Mouse (Mus musculus): ENCODE data around the gene Lgmn. TPM values are rescaled to one million over a fixed set of nuclear protein-coding genes. Genes with fewer than 3 reads are reported as not detected.

Lgmn gene
- polyA plus RNA-seq, 2 experiments: 36.3 to 59.7 TPM

DNA sequence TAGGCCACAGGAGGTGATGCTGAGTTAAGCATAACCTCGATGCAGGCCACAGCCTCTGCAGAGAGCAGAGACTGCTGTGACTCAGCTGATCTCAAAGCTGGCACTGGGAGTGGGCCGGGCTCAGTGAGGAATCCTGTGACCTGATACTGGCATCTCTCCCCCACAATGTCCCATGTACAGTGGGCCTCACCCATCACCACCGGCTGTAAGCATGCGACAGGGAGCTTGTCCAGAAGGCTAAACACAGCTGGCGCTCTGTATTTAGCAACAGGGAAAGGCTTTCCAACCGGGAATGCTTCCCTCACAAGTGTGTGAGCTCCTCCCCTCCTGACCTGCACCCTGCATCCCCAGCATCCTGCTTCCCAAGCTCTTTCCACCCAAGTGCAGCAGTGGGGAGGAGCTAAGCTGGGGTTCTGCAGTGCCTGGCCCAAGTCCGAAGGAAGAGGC, 23.2 kb downstream of the Lgmn start:
- Histone ChIP-seq H3K36me3 (replicated peaks; ENCODE audit: control insufficient read depth, insufficient read depth, low read depth) (no peaks in the 10 kb centered on the region), H3K27me3 (ENCODE audit: control insufficient read depth, insufficient read depth, low read length) (no peaks in the 10 kb centered on the region), H3K9me3 (ENCODE audit: control insufficient read depth, low read length) (no peaks in the 10 kb centered on the region), H3K4me2 (ENCODE audit: low read depth) (no peak overlapping the region), H3K9ac (replicated peaks) (no peak overlapping the region), H3K4me3 (ENCODE audit: insufficient read depth in 1 of 2, low read depth in 2 of 2, low read length in 2 of 2) (no peak overlapping the region), H3K27ac (no peak overlapping the region), H3K4me1 (replicated peaks; ENCODE audit: control insufficient read depth in 2 of 2, insufficient read depth in 2 of 2, low read length in 1 of 2) (peaks cover 7 to 17% of the 10 kb centered on the region in 2 experiments)
- ATAC-seq (ENCODE audit: insufficient read depth) (0 out of 2 replicates have a peak, but pooled peaks have one; percentile 21), DNase-seq (ENCODE audit: low read depth in 3 of 3, low spot score in 3 of 3) (no peak)
- 52% methylated on average over 7 of the region's 7 CpGs for WGBS (ENCODE audit: insufficient replicate concordance)
- no peak for TF ChIP-seq EP300 (IDR thresholded peaks at IDR 0.05; ENCODE audit: low read depth)
- no peak for TF ChIP-seq CTCF (IDR thresholded peaks at IDR 0.05; ENCODE audit: low read depth)

DNA sequence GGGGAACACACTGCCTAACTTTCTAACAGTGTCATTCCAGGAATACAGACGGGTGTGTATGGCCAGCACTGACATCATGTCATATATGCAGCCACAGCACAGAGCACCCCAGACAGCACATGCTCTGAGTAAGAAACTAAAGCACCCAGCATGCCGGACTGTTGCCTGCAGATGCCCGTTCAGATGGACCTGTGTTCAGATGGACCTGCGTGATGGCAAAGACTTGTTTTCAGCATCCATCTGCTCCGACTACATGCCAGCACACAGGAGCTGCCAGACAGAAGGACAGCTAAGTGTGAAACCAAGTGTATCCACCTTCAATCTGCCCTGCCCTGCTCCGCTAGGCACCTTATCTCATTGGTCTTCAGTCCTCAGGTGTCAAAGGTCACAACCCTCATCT, 24.9 kb downstream of the Lgmn start:
- H3K27ac ChIP-seq: no peak overlapping the region
- H3K9me3 ChIP-seq (ENCODE audit: control insufficient read depth, low read length): no peaks in the 10 kb centered on the region
- H3K4me3 ChIP-seq (ENCODE audit: insufficient read depth in 1 of 2, low read depth in 2 of 2, low read length in 2 of 2): no peak overlapping the region
- no peak for DNase-seq (ENCODE audit: low read depth in 3 of 3, low spot score in 3 of 3)
- no peaks in the 10 kb centered on the region for H3K36me3 ChIP-seq (replicated peaks; ENCODE audit: control insufficient read depth, insufficient read depth, low read depth)
- peaks cover under 1 to 3% of the 10 kb centered on the region in 2 experiments; a peak in 3 of 4 replicates for H3K4me1 ChIP-seq (replicated peaks; ENCODE audit: control insufficient read depth in 2 of 2, insufficient read depth in 2 of 2, low read length in 1 of 2)
- H3K4me2 ChIP-seq (ENCODE audit: low read depth): no peak overlapping the region
- TF ChIP-seq EP300 (IDR thresholded peaks at IDR 0.05; ENCODE audit: low read depth) (no peak), CTCF (IDR thresholded peaks at IDR 0.05; ENCODE audit: low read depth) (no peak)
- H3K27me3 ChIP-seq (ENCODE audit: control insufficient read depth, insufficient read depth, low read length): no peaks in the 10 kb centered on the region
- no peak for ATAC-seq (ENCODE audit: insufficient read depth)
- no peak overlapping the region for H3K9ac ChIP-seq (replicated peaks)
- WGBS (ENCODE audit: insufficient replicate concordance): 68% methylated on average over 6 of the region's 6 CpGs

DNA sequence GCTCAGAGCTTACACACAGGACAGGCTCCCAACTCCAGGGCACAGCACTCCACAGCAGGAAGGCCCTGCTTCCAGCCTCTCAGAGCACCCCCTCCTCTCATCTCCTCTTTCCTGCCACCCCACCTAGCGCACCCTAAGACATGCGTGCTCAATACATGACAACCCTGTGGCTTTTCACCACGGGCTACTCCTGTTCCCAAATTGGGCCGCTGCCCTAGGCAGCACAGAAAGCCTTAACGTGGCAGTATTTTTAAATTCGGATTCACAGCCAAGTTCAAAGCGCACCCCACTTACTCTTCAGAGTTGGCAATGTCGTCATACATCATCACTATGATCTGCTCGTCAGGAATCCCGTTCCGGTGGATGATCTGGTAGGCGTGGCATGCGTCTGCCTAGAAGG, 26.4 kb downstream of the Lgmn start:
- Histone ChIP-seq H3K4me3 (ENCODE audit: insufficient read depth in 1 of 2, low read depth in 2 of 2, low read length in 2 of 2) (no peak overlapping the region), H3K4me1 (replicated peaks; ENCODE audit: control insufficient read depth in 2 of 2, insufficient read depth in 2 of 2, low read length in 1 of 2) (no peaks in the 10 kb centered on the region), H3K27ac (no peak overlapping the region), H3K27me3 (ENCODE audit: control insufficient read depth, insufficient read depth, low read length) (no peaks in the 10 kb centered on the region), H3K9ac (replicated peaks) (no peak overlapping the region), H3K36me3 (replicated peaks; ENCODE audit: control insufficient read depth, insufficient read depth, low read depth) (no peaks in the 10 kb centered on the region), H3K4me2 (ENCODE audit: low read depth) (no peak overlapping the region), H3K9me3 (ENCODE audit: control insufficient read depth, low read length) (no peaks in the 10 kb centered on the region)
- DNase-seq (ENCODE audit: low read depth in 3 of 3, low spot score in 3 of 3) (no peak), ATAC-seq (ENCODE audit: insufficient read depth) (no peak)
- WGBS (ENCODE audit: insufficient replicate concordance): 76% methylated on average over 13 of the region's 13 CpGs
- TF ChIP-seq EP300 (IDR thresholded peaks at IDR 0.05; ENCODE audit: low read depth) (no peak), CTCF (IDR thresholded peaks at IDR 0.05; ENCODE audit: low read depth) (no peak)

DNA sequence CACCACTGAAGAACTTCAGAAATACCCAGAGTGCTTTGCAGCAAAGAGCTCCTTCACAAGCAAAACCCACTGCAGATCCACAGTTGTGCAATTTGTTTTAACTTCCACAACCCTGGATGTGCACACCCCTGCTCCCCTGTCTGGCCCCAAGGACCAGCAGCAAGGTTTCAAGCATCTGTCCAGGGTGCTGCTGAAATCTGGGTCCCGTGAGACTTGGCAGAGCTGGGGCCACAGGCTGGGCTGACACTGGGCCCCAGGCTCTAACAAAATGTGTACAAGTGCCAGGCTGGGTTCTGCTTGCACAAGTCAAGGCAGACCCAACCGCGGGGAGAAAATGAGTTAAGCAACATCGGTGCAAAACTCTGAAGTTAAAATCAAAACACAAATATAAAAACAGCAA, 41.0 kb downstream of the Lgmn start:
- Histone ChIP-seq H3K4me2 (ENCODE audit: low read depth) (no peak overlapping the region), H3K4me3 (ENCODE audit: insufficient read depth in 1 of 2, low read depth in 2 of 2, low read length in 2 of 2) (no peak overlapping the region), H3K9me3 (ENCODE audit: control insufficient read depth, low read length) (no peaks in the 10 kb centered on the region), H3K27me3 (ENCODE audit: control insufficient read depth, insufficient read depth, low read length) (no peaks in the 10 kb centered on the region), H3K4me1 (replicated peaks; ENCODE audit: control insufficient read depth in 2 of 2, insufficient read depth in 2 of 2, low read length in 1 of 2) (no peaks in the 10 kb centered on the region), H3K36me3 (replicated peaks; ENCODE audit: control insufficient read depth, insufficient read depth, low read depth) (no peaks in the 10 kb centered on the region), H3K27ac (no peak overlapping the region), H3K9ac (replicated peaks) (no peak overlapping the region)
- ATAC-seq (ENCODE audit: insufficient read depth) (no peak), DNase-seq (ENCODE audit: low read depth in 3 of 3, low spot score in 3 of 3) (no peak)
- TF ChIP-seq CTCF (IDR thresholded peaks at IDR 0.05; ENCODE audit: low read depth): no peak
- TF ChIP-seq EP300 (IDR thresholded peaks at IDR 0.05; ENCODE audit: low read depth): no peak
- 71% methylated on average over 4 of the region's 4 CpGs for WGBS (ENCODE audit: insufficient replicate concordance)

DNA sequence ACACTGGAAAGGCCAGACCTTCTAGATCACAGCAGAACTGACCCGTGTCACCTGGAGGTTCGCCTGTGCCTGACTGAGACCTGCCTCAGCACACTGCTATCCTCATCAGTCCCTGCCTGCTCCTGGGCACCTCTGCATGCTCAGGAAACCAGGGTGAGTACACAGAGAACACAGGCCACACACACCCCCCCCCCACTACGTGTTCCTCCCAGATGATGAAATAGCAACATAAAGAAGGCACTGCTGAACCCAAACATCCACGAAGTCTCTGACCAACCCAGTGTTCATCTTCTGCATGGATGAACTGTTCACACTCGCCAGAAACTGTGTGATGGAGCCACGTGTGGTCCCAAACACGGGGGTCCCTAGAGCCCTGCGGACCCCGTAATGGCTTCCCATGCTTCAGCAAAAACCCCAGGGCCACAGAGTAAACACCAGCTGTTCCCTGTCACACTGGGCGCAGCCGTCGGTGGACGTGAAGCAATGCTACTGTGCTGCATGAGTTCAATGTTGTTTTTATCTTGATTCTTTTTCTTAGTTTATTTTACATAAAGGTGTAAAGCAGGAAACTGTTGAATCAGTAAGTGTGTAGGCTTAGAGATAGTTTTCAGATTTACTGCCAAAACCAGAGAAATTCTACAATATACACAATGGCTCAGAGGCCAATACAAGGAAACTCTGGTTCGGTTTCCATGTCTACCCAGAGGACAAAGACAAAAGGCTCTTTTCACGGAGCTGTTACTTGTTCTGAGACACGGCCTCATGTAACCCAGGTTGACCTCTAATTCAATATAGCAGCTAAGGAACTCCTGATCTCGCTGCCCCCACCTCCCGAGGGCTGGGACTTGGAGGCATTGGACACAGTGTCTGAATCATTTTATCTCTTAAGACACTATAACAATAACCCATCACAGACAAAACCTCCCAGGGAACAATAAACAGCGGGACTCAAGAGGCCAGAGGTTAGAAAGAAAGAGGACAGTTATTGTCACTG, 43.3 kb downstream of the Lgmn start:
- Histone ChIP-seq H3K9ac (replicated peaks) (no peak overlapping the region), H3K27ac (no peak overlapping the region), H3K27me3 (ENCODE audit: control insufficient read depth, insufficient read depth, low read length) (no peaks in the 10 kb centered on the region), H3K9me3 (ENCODE audit: control insufficient read depth, low read length) (no peaks in the 10 kb centered on the region), H3K4me2 (ENCODE audit: low read depth) (no peak overlapping the region), H3K4me3 (ENCODE audit: insufficient read depth in 1 of 2, low read depth in 2 of 2, low read length in 2 of 2) (no peak overlapping the region), H3K4me1 (replicated peaks; ENCODE audit: control insufficient read depth in 2 of 2, insufficient read depth in 2 of 2, low read length in 1 of 2) (no peaks in the 10 kb centered on the region), H3K36me3 (replicated peaks; ENCODE audit: control insufficient read depth, insufficient read depth, low read depth) (no peaks in the 10 kb centered on the region)
- DNase-seq (ENCODE audit: low read depth in 3 of 3, low spot score in 3 of 3): no peak
- WGBS (ENCODE audit: insufficient replicate concordance): 59% methylated on average over 19 of the region's 19 CpGs
- TF ChIP-seq EP300 (IDR thresholded peaks at IDR 0.05; ENCODE audit: low read depth): no peak
- ATAC-seq (ENCODE audit: insufficient read depth): no peak

Measured in liver, embryonic 14.5 days (tissue).